Mouse (Mus musculus) embryonic facial prominence, embryonic 14.5 days (tissue): ENCODE measurements around the gene D330020A13Rik. TPM values are rescaled to one million over a fixed set of nuclear protein-coding genes. Genes with fewer than 3 reads are reported as not detected.

Experiments used
- ATAC-seq: fragments of 200-750 bp; cut with Nextera tagmentation; 2 replicates; pipeline ENCODE4 v1.8.0; 2017; ENCODE audit warnings: low read depth, moderate number of reproducible peaks, moderate TSS enrichment
- DNase-seq: peaks from one replicate; pipeline ENCODE4 v3.0.0-alpha.2; 2015; ENCODE audit warnings: low spot score
- H3K27ac ChIP-seq: fragments of 300-500 bp; sonication (generic); replicated peaks from 2 replicates; pipeline ENCODE4 v1.5.1; 2014; ENCODE audit warnings: low read depth, mild to moderate bottlenecking, low read length, moderate library complexity
- H3K27me3 ChIP-seq: fragments of 300-500 bp; sonication (generic); replicated peaks from 2 replicates; pipeline ENCODE4 v1.6.1; 2014; ENCODE audit warnings: low read length; ENCODE audit not compliant: control insufficient read depth, insufficient read depth
- H3K36me3 ChIP-seq: fragments of 300-500 bp; sonication (generic); 2 replicates; pipeline ENCODE4 v1.6.1; 2014; ENCODE audit warnings: low read length, mixed read lengths; ENCODE audit not compliant: control insufficient read depth, insufficient read depth
- H3K4me1 ChIP-seq: fragments of 300-500 bp; sonication (generic); 2 replicates; pipeline ENCODE4 v1.6.1; 2014; ENCODE audit warnings: antibody characterized with exemption, low read length; ENCODE audit not compliant: control insufficient read depth, insufficient read depth
- H3K4me2 ChIP-seq: fragments of 300-500 bp; sonication (generic); 2 replicates; pipeline ENCODE4 v1.6.1; 2014; ENCODE audit warnings: low read depth, mild to moderate bottlenecking, low read length, moderate library complexity, mixed read lengths
- H3K4me3 ChIP-seq: fragments of 300-500 bp; sonication (generic); 2 replicates; pipeline ENCODE4 v1.5.1; 2014; ENCODE audit warnings: low read depth, mild to moderate bottlenecking, low read length
- H3K9ac ChIP-seq: fragments of 300-500 bp; sonication (generic); 2 replicates; pipeline ENCODE4 v1.6.1; 2014; ENCODE audit warnings: low read depth, mild to moderate bottlenecking, low read length, moderate library complexity, mixed read lengths
- H3K9me3 ChIP-seq: fragments of 300-500 bp; sonication (generic); 2 replicates; pipeline ENCODE4 v1.6.1; 2016; ENCODE audit warnings: low read length; ENCODE audit not compliant: control insufficient read depth
- WGBS: fragments of 180-500 bp; shearing (Covaris S2); extraction: QIAGEN DNeasy Blood & Tissue Kit; methylation state at CpG from one replicate; pipeline ENCODE4 v1.1.7; 2014; 5-methylcytosine and 5-hydroxymethylcytosine counted together
- polyA plus RNA-seq: library from polyadenylated mRNA; unstranded; fragments of >200 nt; fragmentation: Nextera tagmentation; extraction: Ambion mirVana; gene quantifications from 2 replicates; pipeline ENCODE4 v1.2.1, GENCODE M21; 2014

Gene D330020A13Rik
- 0.46 and 0.71 TPM in 2 replicates for polyA plus RNA-seq

DNA sequence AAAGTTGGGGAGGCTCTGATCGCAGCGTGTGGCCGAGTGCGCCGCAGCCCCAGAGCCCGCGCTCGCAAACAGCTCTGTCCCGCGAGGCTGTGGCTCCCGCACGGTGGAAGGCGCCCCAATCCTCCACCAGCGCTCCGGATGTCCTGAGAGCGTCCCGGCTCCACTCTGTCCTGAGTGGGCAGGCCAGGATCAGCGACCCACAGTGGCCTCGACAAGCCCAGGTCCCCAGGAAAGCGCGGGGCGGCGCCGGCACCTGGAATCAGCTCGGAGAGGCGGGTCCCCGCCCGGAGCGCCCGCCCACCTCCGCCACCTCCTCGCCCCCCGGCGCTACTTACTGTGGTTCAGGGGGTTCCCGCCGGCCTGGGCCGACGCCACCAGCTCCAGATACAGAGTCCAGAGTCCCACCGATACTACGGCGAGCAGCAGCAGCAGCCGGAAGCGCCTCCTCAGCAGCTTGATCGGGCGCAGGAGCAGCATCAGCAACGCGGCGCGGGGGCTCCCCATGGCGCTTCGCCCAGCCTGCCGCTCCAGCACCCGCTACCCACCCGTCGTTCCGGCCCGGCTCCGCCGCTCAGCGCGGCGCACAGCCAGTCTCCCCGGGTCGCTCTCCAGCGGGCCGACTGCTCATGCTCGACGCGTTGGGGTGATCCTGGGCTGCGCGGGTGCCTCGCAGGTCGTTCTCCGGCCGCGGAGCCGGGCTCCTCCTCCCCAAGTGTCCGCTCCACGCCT is at the start of gene D330020A13Rik, which contains the start of gene B4galnt3:
Gene D330020A13Rik (plus strand): TSS at position 309 of the 729 bp plus-strand sequence.
Gene B4galnt3 (minus strand): TSS at position 504 of the 729 bp plus-strand sequence.
- peak within 1 kb of the TSS; percentile 68 for H3K9ac ChIP-seq
- H3K4me1 ChIP-seq: peaks cover 4% of the 10 kb centered on the region; the same call in 1 of the 2 replicates
- H3K36me3 ChIP-seq: no peaks in the 10 kb centered on the region
- 0% methylated on average over 7 of the region's 79 CpGs for WGBS
- H3K4me2 ChIP-seq: peak within 1 kb of the TSS; percentile 98
- H3K27ac ChIP-seq: peak within 1 kb of the TSS; percentile 61
- H3K27me3 ChIP-seq: peaks cover 9% of the 10 kb centered on the region; the same call in 1 of the 2 replicates
- no peaks in the 10 kb centered on the region for H3K9me3 ChIP-seq
- H3K4me3 ChIP-seq: peak within 1 kb of the TSS; percentile 71
- ATAC-seq: peak; percentile 75
- peak; percentile 44 for DNase-seq

DNA sequence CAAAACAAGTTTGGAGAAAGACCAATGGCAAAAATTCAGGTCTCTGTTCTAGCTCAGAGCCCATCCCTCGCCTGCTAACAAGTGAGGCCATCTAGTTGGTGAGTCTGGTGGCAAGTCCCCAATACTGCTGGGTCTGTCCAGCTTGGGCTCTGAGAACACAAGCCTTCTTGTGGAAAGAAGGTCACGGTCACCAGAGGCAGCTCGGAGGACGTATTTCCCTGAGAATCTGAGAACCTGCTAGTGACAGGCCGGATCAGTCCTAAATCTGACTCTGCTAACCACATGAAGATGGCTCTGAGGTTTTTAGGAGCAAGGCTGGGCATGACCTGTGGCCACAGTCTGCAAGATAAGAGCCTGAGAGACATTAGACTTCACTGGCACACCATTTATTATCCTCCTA is 47.5 kb upstream of the D330020A13Rik start:
- H3K4me2 ChIP-seq: no peak overlapping the region
- H3K9me3 ChIP-seq: no peaks in the 10 kb centered on the region
- no peaks in the 10 kb centered on the region for H3K27me3 ChIP-seq
- H3K4me1 ChIP-seq: no peaks in the 10 kb centered on the region
- ATAC-seq (no peak), DNase-seq (no peak)
- WGBS: 74% methylated on average over 5 of the region's 5 CpGs
- no peak overlapping the region for H3K9ac ChIP-seq
- no peak overlapping the region for H3K4me3 ChIP-seq
- H3K36me3 ChIP-seq: no peaks in the 10 kb centered on the region
- H3K27ac ChIP-seq: no peak overlapping the region

DNA sequence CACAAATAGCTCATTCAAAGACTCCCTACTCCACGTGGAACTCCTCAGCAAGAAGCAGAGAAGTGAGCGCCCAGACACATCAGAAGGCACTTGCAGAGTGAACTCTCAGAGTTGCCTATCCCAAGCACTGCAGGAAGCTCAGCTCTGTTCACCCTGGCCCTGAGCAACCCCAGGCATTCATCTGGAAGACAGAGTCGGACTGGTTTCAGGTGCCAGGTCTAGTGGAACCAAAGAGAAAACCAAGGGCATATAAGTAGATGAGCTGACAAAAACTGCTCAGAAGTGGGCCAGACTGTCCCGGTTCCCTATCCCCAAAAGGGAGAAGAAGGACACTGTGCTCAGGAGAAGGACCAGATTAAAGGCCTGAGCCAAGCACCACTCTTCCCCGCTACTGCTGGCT is 44.3 kb upstream of the D330020A13Rik start:
- WGBS: 66% methylated on average over 5 of the region's 5 CpGs
- Histone ChIP-seq H3K4me2 (no peak overlapping the region), H3K27ac (no peak overlapping the region), H3K9me3 (no peaks in the 10 kb centered on the region), H3K27me3 (no peaks in the 10 kb centered on the region), H3K4me3 (no peak overlapping the region), H3K9ac (no peak overlapping the region), H3K4me1 (no peaks in the 10 kb centered on the region), H3K36me3 (no peaks in the 10 kb centered on the region)
- DNase-seq (no peak), ATAC-seq (no peak)

DNA sequence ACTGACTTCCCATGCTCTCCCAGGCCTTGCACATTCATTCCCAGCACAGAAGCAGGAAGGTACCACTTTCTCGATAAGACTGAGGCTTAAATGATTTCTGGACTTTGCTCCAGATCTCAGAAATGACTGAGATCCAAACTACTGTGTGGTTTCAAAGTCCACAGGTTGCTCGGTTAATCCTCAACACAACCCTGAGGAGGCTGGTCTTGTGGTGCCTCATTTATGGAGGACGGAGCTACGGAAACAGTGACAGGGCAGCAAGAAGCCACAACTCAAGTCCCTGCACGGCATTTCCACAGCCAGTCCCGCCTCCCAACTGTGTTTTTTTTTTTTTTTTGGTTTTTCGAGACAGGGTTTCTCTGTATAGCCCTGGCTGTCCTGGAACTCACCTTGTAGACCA is 43.2 kb upstream of the D330020A13Rik start:
- Histone ChIP-seq H3K9ac (no peak overlapping the region), H3K36me3 (no peaks in the 10 kb centered on the region), H3K4me2 (no peak overlapping the region), H3K4me1 (no peaks in the 10 kb centered on the region), H3K27ac (no peak overlapping the region), H3K9me3 (no peaks in the 10 kb centered on the region), H3K27me3 (no peaks in the 10 kb centered on the region), H3K4me3 (no peak overlapping the region)
- WGBS: 85% methylated on average over 6 of the region's 7 CpGs
- ATAC-seq (no peak), DNase-seq (no peak)

DNA sequence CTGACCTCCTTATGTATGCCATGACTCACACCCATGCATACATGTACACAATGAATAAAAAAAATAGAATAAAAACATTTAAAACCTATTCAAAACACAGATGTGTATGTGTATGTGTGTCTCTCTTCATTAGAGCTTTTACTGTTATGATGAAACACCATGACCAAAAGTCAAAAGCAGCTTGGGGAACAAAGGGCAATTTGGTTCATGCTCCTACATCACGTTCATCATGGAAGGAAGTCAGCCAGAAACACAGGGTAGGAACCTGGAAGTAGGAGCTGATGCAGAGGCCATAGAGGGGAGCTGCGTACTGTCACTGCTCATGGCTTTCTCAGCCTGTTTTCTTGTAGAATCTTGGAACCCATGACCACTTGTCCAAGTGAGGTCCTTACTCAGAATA is 41.4 kb upstream of the D330020A13Rik start:
- H3K9me3 ChIP-seq: no peaks in the 10 kb centered on the region
- no peak overlapping the region for H3K9ac ChIP-seq
- H3K36me3 ChIP-seq: no peaks in the 10 kb centered on the region
- H3K27ac ChIP-seq: no peak overlapping the region
- WGBS: 93% methylated on average over 2 of the region's 2 CpGs
- H3K4me2 ChIP-seq: no peak overlapping the region
- ATAC-seq: no peak
- H3K4me1 ChIP-seq: no peaks in the 10 kb centered on the region
- H3K4me3 ChIP-seq: no peak overlapping the region
- DNase-seq: no peak
- no peaks in the 10 kb centered on the region for H3K27me3 ChIP-seq

DNA sequence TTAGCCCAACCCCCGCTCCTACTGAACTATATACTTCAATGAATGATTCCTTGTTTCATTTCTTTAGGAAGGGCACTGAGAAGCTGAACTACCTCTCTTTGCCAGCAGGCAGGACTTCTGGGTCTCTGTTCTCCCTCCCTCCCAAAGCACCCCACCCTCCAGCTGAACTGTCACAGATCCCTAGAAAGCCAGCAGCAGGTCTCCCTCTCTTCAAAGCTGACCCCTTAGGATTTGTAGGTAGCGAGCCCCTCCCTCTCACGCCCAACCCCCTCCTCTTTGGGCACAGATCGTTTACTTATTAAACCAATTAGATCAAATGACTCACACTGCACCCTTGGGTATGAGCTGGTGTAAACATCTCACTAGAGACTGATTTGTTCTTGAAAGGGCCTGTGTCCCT is 39.5 kb upstream of the D330020A13Rik start:
- DNase-seq: peak; percentile 58
- no peaks in the 10 kb centered on the region for H3K9me3 ChIP-seq

DNA sequence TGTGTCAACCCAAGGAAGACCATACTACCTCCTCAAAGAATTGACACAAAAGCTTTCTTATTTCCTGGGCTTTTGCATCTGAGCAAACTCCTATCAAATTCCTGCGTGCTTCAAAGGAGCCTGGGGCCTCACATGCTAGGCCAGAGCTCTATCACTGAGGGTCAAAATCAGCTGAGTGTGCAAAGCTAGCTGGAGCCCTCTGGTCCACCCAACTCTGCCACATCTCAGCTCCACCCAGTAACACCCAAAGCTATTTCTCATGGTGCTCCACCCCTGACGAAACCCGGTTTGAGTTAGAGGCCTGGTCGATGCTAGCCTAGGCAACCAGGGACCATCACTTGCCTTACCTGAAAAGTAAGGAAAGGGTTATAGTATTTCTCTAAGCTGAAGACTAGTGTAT is 39.0 kb upstream of the D330020A13Rik start:
- 62% methylated on average over 4 of the region's 4 CpGs for WGBS
- H3K27me3 ChIP-seq: no peaks in the 10 kb centered on the region
- no peak overlapping the region for H3K27ac ChIP-seq
- no peaks in the 10 kb centered on the region for H3K4me1 ChIP-seq
- H3K9ac ChIP-seq: no peak overlapping the region
- H3K4me2 ChIP-seq: no peak overlapping the region
- H3K9me3 ChIP-seq: no peaks in the 10 kb centered on the region
- DNase-seq (no peak), ATAC-seq (no peak)
- no peak overlapping the region for H3K4me3 ChIP-seq
- H3K36me3 ChIP-seq: no peaks in the 10 kb centered on the region

More for the DNA sequence above, 39.5 kb upstream of the D330020A13Rik start:
- Histone ChIP-seq H3K27me3 (no peaks in the 10 kb centered on the region), H3K36me3 (no peaks in the 10 kb centered on the region), H3K4me1 (no peaks in the 10 kb centered on the region), H3K4me2 (no peak overlapping the region), H3K27ac (no peak overlapping the region), H3K9ac (no peak overlapping the region), H3K4me3 (no peak overlapping the region)
- 46% methylated on average over 4 of the region's 4 CpGs for WGBS
- ATAC-seq: peak; percentile 75; the same call in 1 of the 2 replicates

DNA sequence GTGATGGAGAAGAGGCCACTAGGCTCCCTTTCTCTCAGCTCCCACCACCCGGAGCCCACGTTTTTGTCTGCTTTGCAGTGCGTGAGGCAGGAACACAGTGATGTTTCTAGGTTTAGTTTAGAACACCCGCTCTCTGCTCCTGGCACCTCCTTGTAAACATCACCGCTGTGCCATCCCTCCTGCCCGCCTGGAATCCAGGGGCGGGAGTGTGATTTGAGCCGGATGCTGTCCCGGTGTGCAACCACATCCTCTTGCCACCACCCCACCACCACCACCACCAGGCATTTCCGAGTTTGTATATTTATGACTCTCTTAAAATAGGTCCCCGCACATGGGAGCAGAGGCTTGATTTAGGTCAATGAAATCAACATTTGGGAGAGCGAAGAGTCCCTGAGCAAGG is 38.5 kb upstream of the D330020A13Rik start:
- no peaks in the 10 kb centered on the region for H3K36me3 ChIP-seq
- 89% methylated on average over 9 of the region's 12 CpGs for WGBS
- H3K4me2 ChIP-seq: no peak overlapping the region
- no peak overlapping the region for H3K9ac ChIP-seq
- no peaks in the 10 kb centered on the region for H3K9me3 ChIP-seq
- H3K27ac ChIP-seq: no peak overlapping the region
- H3K4me1 ChIP-seq: no peaks in the 10 kb centered on the region
- ATAC-seq (no peak), DNase-seq (no peak)
- no peaks in the 10 kb centered on the region for H3K27me3 ChIP-seq
- no peak overlapping the region for H3K4me3 ChIP-seq

DNA sequence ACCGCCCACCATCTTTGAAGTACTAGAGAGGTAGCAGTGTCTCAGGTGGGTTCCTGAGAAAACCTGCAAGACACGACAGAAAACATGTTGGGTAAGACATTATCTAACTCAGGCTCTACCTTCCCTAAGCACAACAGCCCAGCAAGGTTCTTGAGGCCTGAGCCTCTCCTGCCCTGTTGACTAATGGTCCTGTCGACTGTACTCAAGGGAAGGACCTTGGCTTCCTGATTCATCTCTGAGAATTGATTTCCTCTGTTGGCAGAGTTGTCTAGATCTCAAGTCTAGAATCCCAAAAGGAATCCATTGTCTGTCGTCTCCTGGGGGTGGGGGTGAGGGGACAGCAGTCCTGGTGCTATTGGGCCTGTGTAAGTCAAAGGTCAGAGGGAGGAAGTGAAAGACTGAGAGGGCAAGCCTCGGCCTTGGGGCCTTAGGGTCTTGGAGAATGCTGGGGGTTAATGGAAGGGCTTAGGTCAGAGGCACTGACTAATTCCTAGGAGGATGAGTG is 37.7 kb upstream of the D330020A13Rik start:
- Histone ChIP-seq H3K4me3 (no peak overlapping the region), H3K9me3 (no peaks in the 10 kb centered on the region), H3K36me3 (no peaks in the 10 kb centered on the region), H3K4me1 (no peaks in the 10 kb centered on the region), H3K9ac (no peak overlapping the region), H3K4me2 (no peak overlapping the region), H3K27me3 (no peaks in the 10 kb centered on the region), H3K27ac (no peak overlapping the region)
- 43% methylated on average over 5 of the region's 5 CpGs for WGBS
- ATAC-seq (no peak), DNase-seq (no peak)
